Mouse (Mus musculus): Measurements from ENCODE around the gene Mt4.

GRCm38 (mm10) chr8:94122711-94123468 lies 14.1 kb upstream of the Mt4 start:
- no peak for TF ChIP-seq CTCF (IDR thresholded peaks at IDR 0.05; ENCODE audit: low read depth, low read length)
- TF ChIP-seq POLR2A (IDR thresholded peaks at IDR 0.05; ENCODE audit: extremely low read depth, insufficient read depth, low read length) = no peak

Data from liver, adult 2 months (tissue).